Mouse (Mus musculus): Measurements from ENCODE around the gene Ggt6.
"Not testable (repeated sequence)": the region's sequence is repeated elsewhere in the genome, so short reads cannot be mapped to it uniquely, and the experiment has no call there.

Ggt6 gene

DNA sequence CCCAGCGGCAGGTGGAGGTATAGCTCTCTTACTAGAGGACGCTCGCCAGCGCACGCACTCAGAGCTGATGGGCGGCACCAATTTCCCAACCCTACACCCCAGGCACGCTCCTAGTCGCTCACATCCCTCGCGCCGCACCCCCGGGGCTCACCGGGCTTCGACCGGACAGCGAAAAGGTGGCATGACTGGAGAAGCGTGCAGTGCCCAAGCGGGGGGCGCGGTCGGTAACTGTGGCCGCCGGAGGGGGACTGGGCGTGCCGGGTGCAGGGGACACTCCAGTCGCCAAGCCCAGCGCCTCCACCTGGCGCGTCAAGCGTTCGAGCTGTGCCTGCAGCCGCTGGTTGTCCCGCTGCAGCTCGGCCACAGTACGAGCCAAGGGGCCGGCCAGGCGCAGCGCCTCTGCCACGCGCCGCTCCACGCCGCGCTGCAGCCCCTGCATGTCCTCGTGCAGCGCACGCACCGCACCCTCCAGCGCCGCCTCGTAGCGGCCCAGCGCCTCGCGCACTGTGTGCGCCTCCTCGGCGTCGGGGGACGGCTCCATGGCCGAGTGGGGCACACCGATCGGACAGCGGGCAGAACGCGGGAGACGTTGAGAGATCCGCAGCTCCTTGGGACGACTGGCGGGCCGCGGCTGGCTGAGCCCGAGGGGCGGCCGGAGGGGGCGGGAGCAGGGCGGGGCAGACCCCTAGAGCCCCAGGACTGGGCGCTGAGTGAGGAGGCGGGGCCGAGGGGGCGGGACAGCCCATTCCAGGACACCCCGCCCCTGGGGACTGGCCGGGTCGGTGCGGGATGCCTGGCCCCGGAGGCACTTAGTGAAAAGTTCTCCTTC lies 24.0 kb upstream of the Ggt6 start, which contains the start of gene Smtnl2:
Smtnl2 (minus strand) TSS at position 621 of the 829 bp plus-strand sequence.
- peak; percentile 63 for DNase-seq (ENCODE audit: low read depth)

GRCm38 (mm10) chr11:72411945-72412344 lies 23.4 kb upstream of the Ggt6 start:
- no peak for DNase-seq (ENCODE audit: low read depth)

GRCm38 (mm10) chr11:72413016-72413415 lies 22.3 kb upstream of the Ggt6 start:
- no peak for DNase-seq (ENCODE audit: low read depth)

DNA sequence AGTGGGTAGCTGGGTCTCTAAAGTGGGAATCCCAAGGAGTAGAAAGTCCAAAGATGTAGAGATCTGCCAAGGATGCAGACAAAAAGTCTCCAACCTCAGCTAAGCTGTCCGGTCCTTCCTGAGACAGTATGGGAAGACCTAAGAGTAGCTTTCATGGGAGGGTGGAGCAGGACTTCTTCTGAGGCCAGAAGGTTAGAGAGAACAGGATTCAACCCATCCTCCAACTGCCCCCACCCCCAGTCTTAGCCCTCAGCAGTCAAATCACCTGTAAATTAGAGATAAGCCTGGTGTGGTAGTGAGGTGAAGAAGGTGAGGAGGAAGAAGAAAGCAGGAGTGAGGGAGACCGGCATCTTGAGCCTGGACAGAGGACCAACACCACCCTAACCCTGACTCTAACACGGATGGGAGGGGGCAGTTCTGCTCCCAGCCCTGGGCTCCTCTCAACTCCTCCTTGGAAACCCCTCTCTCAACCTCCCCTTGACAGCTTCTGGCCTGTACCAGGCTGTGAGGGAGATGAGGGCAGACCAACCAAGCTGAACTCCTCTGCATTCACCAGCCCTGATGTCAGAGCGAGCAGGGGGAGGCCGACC lies 21.6 kb upstream of the Ggt6 start:
- DNase-seq (ENCODE audit: low read depth) = no peak

DNA sequence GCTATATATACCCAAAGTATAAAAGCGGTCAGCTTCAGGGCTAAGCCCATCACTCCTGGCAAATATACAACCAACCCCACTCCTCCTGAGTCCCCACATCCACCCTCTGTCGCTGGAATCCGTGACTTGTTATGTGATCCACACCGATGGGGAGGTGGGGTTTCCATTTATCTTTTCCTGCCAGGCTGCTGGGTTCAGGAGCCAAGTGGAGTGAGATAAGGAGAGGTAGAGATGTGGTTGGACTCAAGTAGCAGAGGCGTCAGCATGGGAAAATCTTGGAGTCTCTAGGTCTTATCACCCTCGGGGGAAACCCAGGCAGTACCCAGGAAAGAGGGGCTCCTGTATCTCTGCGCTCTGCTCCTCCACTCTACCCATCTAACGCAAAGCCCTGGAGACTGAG lies 20.2 kb upstream of the Ggt6 start:
- peak; percentile 78 for DNase-seq (ENCODE audit: low read depth)

DNA sequence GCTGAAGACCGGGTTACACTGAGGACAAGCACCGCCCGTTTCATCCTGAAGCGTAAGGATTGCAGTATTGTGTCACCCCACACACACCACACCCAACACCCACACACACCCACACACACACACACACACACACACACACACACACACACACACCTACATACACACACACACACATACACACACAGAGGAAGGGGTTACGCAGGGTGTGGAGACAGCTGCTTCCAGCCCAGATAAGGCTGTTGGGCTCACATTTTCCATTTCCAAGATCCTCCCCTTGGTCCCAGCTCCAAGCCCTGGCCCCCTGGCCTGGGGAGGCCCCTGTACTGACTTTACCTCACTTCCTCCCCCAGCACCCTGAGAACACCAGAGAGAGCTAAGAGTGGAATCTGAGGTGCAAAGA lies 18.7 kb upstream of the Ggt6 start:
- no peak for DNase-seq (ENCODE audit: low read depth)

- DNase-seq (ENCODE audit: low read depth) = no peak
Observed at GRCm38 (mm10) chr11:72417376-72417775, 17.9 kb upstream of the Ggt6 start.

DNA sequence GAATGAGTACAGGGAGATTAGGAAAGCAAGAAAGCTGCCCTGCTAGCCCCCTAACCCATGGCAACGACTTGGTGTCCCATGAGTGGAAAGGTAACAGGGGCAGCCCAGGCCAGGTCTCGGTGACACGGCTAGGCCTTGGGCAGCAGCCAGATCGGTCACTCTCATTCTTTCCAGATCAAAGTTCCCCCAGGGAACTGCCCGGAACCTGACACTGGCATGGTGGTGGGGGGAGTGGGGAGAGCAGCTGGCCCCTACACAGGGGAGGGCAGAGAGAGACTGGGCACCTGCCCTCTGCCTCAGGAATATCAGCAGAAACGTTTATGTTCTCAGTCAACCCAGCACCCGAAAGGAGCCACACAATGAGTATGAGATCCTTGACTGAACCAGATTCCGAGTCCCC lies 17.1 kb upstream of the Ggt6 start:
- DNase-seq (ENCODE audit: low read depth) = no peak

DNA sequence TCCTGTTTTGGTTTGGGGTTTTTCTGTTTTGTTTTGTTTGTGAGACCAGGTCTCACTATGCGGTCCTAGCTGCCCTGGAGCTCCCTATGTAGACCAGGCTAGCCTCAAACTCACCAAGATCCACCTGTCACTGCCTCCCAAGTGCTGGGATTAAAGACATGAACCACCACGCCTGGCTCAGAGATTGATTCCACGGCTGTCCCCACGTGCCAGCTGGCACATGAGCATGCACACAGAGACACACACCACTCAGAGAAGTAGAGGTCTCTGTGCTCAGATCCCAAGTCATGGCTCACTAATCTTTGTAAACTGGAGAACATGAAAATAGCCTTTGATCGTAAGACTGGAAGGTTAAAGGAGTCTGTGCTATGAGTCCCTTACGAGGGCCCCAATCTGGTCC lies 16.3 kb upstream of the Ggt6 start:
- DNase-seq (ENCODE audit: low read depth) = no peak

- DNase-seq (ENCODE audit: low read depth) = no peak
Observed at GRCm38 (mm10) chr11:72420460-72421122, 14.7 kb upstream of the Ggt6 start.

- no peak for DNase-seq (ENCODE audit: low read depth)
Observed at GRCm38 (mm10) chr11:72421518-72422278, 13.6 kb upstream of the Ggt6 start.

GRCm38 (mm10) chr11:72423686-72424085 lies 11.6 kb upstream of the Ggt6 start:
- DNase-seq (ENCODE audit: low read depth) = no peak

DNA sequence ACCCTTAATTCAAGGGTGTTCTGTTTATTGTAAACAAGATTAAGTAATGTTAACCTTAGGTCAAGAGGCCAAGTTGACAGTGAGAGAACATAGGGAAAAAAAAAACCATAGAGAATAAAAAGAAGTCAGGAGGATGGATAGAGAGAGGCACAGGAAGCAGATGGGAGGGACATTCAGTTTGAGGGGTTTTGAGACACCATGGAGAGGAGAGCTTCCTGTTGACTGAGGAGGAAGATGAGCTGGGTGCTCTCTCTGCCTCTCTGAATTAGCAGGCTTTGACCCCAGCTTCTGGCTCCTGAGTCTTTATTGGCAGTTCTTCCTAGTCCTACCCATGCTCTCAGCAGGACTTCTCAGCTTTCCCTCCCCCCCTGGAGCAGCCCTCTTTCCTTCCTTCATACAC lies 10.1 kb upstream of the Ggt6 start:
- no peak for DNase-seq (ENCODE audit: low read depth)

DNA sequence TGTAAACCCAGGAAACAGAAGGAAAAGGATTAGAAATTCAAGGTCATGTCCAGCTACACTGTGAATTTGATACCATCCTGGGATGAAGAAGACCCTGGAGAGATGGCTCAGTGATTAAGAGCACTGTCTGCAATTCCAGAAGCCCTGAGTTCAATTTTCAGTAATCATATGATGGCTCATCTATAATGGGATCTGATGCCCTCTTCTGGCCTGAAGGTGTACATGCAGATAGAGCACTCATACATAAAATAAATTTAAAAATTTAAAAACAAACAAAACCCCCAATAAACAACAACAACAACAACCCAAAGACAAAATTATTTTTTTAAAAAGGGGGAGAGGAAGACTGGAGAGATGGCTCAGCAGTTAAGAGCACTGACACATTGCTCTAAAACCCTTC lies 8.4 kb upstream of the Ggt6 start:
- no peak for DNase-seq (ENCODE audit: low read depth)

DNA sequence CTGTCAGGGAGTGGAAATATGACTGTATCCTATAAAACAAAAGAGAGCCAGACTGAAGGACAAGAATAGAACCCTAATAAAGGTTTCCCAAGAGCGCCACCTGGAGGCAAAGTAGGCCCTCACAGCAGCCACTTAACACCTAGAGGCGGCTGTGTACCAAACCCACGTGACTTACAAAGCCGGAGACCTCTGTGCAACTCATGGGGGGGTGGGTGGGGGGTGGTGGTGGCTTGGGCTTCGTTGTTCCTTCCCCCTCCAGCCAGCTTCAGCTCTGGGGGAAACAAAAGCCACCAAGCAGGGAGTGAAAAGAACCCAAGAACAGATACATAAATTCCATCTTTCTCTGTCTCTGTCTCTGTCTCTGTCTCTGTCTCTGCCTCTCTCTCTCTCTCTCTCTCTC lies 6.6 kb upstream of the Ggt6 start:
- DNase-seq (ENCODE audit: low read depth) = peak; percentile 91

DNA sequence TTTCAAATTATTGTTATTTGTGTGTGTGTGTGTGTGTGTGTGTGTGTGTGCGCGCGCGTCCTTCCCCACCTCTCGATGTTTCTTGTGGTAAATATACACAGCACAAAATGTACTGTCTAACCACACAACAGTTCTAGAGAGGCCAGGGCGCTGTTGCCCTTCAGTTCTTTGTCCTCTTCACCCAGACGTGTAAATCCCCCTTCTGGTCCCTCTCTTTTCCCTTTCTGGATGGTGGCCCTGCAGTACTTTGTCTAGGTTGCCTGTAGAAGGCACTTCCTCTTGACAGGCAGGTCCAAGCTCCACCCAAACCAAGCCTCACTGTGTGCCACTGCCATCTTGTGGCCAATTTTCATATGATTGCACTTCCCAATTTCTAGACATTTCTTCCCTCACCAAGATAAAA lies 6.0 kb upstream of the Ggt6 start:
- DNase-seq (ENCODE audit: low read depth) = peak; percentile 81

- not testable (repeated sequence) for DNase-seq (ENCODE audit: low read depth)
Observed at GRCm38 (mm10) chr11:72430311-72431068, 4.8 kb upstream of the Ggt6 start.

GRCm38 (mm10) chr11:72435694-72436045 lies 344 bp downstream of the Ggt6 start:
- DNase-seq (ENCODE audit: low read depth) = no peak

DNA sequence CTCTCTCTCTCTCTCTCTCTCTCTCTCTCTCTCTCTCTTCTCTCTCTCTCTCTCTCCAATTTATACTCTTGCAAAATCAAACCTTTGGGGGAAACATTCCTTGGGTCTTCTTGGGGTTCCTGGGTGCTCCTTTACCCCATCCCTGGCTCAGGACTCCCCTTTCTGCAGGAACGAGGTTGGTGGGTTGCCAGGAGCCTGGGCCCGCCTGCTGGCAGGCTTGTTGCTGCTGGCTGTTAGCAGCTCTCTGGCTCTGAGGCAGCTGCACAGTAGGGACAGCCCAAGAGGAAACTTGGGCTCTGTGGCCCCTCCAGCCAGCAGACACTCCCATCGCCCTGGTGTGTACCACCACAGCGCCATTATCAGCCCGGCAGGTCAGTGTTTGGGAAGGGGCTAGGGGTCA lies 945 bp downstream of the Ggt6 start:
- no peak for DNase-seq (ENCODE audit: low read depth)

DNA sequence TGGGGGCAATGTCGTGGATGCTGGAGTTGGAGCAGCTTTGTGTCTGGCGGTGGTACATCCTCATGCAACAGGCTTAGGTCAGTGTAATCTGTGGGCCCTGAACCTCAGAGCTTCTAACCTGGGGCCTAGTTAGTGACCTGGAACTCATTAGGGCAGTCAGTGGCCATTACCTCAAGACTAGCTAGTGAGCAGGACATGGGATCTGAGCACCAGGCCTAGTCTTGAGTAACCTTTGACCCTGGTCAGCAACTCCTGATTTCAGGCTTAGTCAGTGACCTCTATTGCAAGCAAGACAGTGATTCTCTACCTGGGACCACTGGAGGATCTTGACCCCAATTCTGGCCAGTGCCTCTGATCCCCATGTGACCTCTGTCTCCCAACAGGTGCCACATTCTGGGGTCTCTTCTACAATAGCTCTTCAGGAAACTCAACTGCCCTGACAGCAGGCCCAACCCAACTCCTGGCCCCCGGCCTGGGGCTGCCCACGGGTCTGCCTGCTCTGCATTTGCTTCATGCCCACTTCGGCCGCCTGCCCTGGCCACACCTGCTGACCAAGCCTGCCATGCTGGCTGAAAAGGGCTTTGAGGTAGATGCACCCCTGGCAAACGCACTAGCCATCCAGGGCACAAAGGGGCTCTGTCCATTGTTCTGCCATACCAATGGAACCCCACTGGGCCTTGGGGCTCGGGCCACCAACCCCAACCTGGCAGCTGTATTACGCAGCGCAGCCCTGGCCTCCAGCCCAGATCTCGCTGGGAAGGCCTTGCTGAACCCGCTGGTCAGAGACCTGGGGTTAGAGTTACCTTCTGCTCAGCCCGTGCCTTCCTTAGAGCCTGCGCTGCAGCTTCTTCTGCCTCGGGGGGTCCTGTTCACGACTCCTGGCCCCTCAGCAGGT lies 1.7 kb downstream of the Ggt6 start:
- no peak for DNase-seq (ENCODE audit: low read depth)

GRCm38 (mm10) chr11:72438411-72438810 lies 3.1 kb downstream of the Ggt6 start:
- DNase-seq (ENCODE audit: low read depth) = no peak

Measured in c-Kit-positive CD71-positive TER-119-negative erythroid progenitor cells, embryonic 14.5 days (primary cell).